Mouse (Mus musculus): ENCODE results near the gene Nxnl2. TPM values are rescaled to one million over a fixed set of nuclear protein-coding genes. Genes with fewer than 3 reads are reported as not detected.

Nxnl2 gene
- total RNA-seq, 2 experiments from 2014 or later = 0.23 TPM; not detected in 1

DNA sequence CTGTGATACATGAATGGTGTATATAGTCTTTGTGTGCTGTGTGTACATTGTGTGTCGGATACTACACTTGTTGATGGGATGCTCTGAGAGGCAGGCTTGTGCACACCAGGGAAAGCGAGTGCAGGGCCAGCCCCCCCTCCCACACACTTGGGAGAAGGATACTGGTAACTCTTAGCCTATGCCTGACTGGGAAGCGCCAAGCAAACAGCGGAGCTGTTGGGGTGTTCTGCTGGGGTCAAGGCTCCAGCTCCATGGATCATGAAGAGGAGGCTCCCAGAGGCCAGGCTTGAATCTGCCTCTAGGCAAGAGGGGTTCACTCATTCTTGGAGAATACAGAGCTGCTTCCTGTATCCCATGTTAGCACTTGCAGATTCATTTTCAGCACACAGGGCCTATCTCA, 50.1 kb downstream of the Nxnl2 start:
- TF ChIP-seq CTCF (IDR thresholded peaks at IDR 0.05) = no peak
- no peak overlapping the region for H3K27ac ChIP-seq
- no peak overlapping the region for H3K4me3 ChIP-seq
- DNase-seq = no peak
- intact Hi-C loops (cut with DNase I) = no loop called here

GRCm38 (mm10) chr13:51221425-51222160, 50.8 kb downstream of the Nxnl2 start:
- H3K4me3 ChIP-seq = no peak overlapping the region
- no peak for TF ChIP-seq CTCF (IDR thresholded peaks at IDR 0.05)
- 0 out of 2 replicates have a peak overlapping the region, but pooled peaks have one; percentile 12 for H3K27ac ChIP-seq
- intact Hi-C loops (cut with DNase I) = no loop called here
- DNase-seq = no peak

Small RNA genes lying within 50 kb of the gene (microRNA-seq; reads per million reads assigned to microRNA genes)
- not detected for gene Gm44341

Other genes with a start within 250 kb of the Nxnl2 start
- 10 to 100 TPM; 15.0 to 16.2 TPM for gene Spin1, start 70.1 kb upstream of the Nxnl2 start, total RNA-seq (2021)
- gene S1pr3, start 237.6 kb downstream of the Nxnl2 start, total RNA-seq (2021) = 1 to 10 TPM; 3.3 to 4.4 TPM